Mouse (Mus musculus): Measurements from ENCODE around the gene Kif23. TPM values are rescaled to one million over a fixed set of nuclear protein-coding genes. Genes with fewer than 3 reads are reported as not detected.

The Kif23 gene
- total and polyA plus RNA-seq, 3 experiments = 0.45 to 0.68 (median 0.52) TPM

DNA sequence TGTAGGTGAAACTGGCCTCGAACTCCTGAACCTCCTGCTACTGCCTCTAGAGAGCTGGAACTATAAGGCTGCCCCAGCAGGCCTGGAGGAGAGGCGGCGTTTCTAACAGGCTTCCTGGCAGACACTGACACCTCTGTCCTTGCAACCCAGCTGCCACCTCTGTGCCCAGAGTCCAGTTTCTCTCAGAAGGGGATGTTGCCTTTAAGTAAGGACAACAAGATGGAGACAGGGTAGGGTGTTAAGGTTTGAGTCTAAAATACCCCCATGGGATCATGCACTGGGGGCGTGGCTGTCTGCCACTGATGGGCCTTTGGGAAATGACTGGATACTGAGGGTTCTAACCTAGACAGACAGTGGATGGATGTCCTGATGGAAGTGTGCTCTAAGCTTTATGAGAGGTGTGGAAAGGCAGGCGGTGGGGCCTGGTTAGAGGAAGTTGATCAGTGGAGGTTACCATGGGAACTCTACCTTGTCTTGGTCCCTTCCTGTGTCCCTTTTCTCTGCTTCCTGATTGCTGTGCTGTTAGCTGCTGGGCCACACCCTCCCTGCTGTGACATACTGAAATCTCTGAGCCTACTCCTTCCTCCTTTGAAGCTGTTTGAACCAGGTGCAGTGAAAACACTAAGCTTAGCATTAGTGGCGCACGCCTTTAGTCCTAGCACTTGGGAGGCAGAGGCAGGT is 36.5 kb upstream of the Kif23 start:
- H3K4me3 ChIP-seq = no peak overlapping the region
- no peaks in the 10 kb centered on the region for H3K27me3 ChIP-seq (ENCODE audit: control insufficient read depth, insufficient read depth, low read length)
- H3K4me1 ChIP-seq (ENCODE audit: control insufficient read depth, insufficient read depth, low read length) = no peaks in the 10 kb centered on the region
- H3K9ac ChIP-seq (ENCODE audit: low read depth, low read length) = no peak overlapping the region
- intact Hi-C loops (cut with DNase I) = loop anchor here (10.0 kb wide), 1 partner anchor 78 kb away; no protein-coding TSS in a partner anchor
- H3K27ac ChIP-seq = no peak overlapping the region
- no peaks in the 10 kb centered on the region for H3K36me3 ChIP-seq (ENCODE audit: control insufficient read depth, insufficient read depth, low read length)
- 80% methylated on average over 7 of the region's 7 CpGs for WGBS
- peak in 1 of 2 experiments; percentile 30 for DNase-seq
- H3K79me2 ChIP-seq (replicated peaks; ENCODE audit: control insufficient read depth, insufficient read depth, low read length) = no peaks in the 10 kb centered on the region
- TF ChIP-seq POLR2A (IDR thresholded peaks at IDR 0.05; ENCODE audit: insufficient read depth, low read depth, low read length) = no peak

DNA sequence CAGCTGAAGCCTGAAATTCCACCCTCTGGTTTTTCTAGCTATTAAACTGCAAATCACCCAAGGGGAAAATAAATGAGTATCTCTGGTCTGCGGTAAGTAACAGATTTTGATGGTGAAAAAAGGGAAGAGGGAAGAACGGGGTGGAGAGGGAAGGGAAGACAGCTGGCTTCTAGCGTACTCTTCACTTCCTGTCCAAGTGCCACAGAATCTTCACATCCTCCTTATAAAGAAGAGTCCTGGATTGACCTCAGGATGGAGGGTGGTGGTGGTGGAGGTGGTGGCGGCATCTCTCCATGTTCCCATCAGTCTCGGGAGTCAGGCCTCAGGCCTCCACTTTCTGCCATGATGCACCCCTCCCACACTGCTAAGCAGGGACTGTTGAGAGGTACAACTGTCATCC is 35.3 kb upstream of the Kif23 start:
- TF ChIP-seq POLR2A (IDR thresholded peaks at IDR 0.05; ENCODE audit: insufficient read depth, low read depth, low read length) (no peak), CTCF (IDR thresholded peaks at IDR 0.05) (no peak), EP300 (IDR thresholded peaks at IDR 0.05; ENCODE audit: insufficient read depth, low read depth, low read length) (no peak)
- no peak for DNase-seq
- H3K79me2 ChIP-seq (replicated peaks; ENCODE audit: control insufficient read depth, insufficient read depth, low read length) = no peaks in the 10 kb centered on the region
- no peak overlapping the region for H3K4me3 ChIP-seq
- no peaks in the 10 kb centered on the region; the same call in 1 of the 2 replicates for H3K4me1 ChIP-seq (ENCODE audit: control insufficient read depth, insufficient read depth, low read length)
- no peaks in the 10 kb centered on the region for H3K27me3 ChIP-seq (ENCODE audit: control insufficient read depth, insufficient read depth, low read length)
- H3K27ac ChIP-seq = no peak overlapping the region
- WGBS = 60% methylated on average over 5 of the region's 5 CpGs
- intact Hi-C loops (cut with DNase I) = loop anchor here (10.0 kb wide), 1 partner anchor 77 kb away; no protein-coding TSS in a partner anchor
- H3K9ac ChIP-seq (ENCODE audit: low read depth, low read length) = no peak overlapping the region
- no peaks in the 10 kb centered on the region for H3K36me3 ChIP-seq (ENCODE audit: control insufficient read depth, insufficient read depth, low read length)

GRCm38 (mm10) chr9:61979983-61980382 is 33.4 kb upstream of the Kif23 start:
- DNase-seq = no peak
- no peaks in the 10 kb centered on the region; the same call in 1 of the 2 replicates for H3K4me1 ChIP-seq (ENCODE audit: control insufficient read depth, insufficient read depth, low read length)
- H3K27me3 ChIP-seq (ENCODE audit: control insufficient read depth, insufficient read depth, low read length) = no peaks in the 10 kb centered on the region
- intact Hi-C loops (cut with DNase I) = loop anchor here (10.0 kb wide), 1 partner anchor 75 kb away; no protein-coding TSS in a partner anchor
- no peaks in the 10 kb centered on the region for H3K79me2 ChIP-seq (replicated peaks; ENCODE audit: control insufficient read depth, insufficient read depth, low read length)
- TF ChIP-seq CTCF (IDR thresholded peaks at IDR 0.05) (peak; percentile 26), POLR2A (IDR thresholded peaks at IDR 0.05; ENCODE audit: insufficient read depth, low read depth, low read length) (no peak), EP300 (IDR thresholded peaks at IDR 0.05; ENCODE audit: insufficient read depth, low read depth, low read length) (no peak)
- H3K4me3 ChIP-seq = no peak overlapping the region
- H3K27ac ChIP-seq = no peak overlapping the region
- H3K9ac ChIP-seq (ENCODE audit: low read depth, low read length) = no peak overlapping the region
- H3K36me3 ChIP-seq (ENCODE audit: control insufficient read depth, insufficient read depth, low read length) = no peaks in the 10 kb centered on the region
- WGBS = 82% methylated on average over 2 of the region's 2 CpGs

- Histone ChIP-seq H3K27me3 (ENCODE audit: control insufficient read depth, insufficient read depth, low read length) (no peaks in the 10 kb centered on the region), H3K27ac (no peak overlapping the region), H3K36me3 (ENCODE audit: control insufficient read depth, insufficient read depth, low read length) (no peaks in the 10 kb centered on the region), H3K9ac (ENCODE audit: low read depth, low read length) (no peak overlapping the region), H3K79me2 (replicated peaks; ENCODE audit: control insufficient read depth, insufficient read depth, low read length) (no peaks in the 10 kb centered on the region), H3K4me3 (no peak overlapping the region), H3K4me1 (ENCODE audit: control insufficient read depth, insufficient read depth, low read length) (no peaks in the 10 kb centered on the region; the same call in 1 of the 2 replicates)
- intact Hi-C loops (cut with DNase I) = no loop called here
- 71% methylated on average over 13 of the region's 13 CpGs for WGBS
- TF ChIP-seq CTCF (IDR thresholded peaks at IDR 0.05) (no peak), EP300 (IDR thresholded peaks at IDR 0.05; ENCODE audit: insufficient read depth, low read depth, low read length) (0 out of 2 replicates have a peak, but pooled peaks have one; percentile 19)
- DNase-seq = peak in 1 of 2 experiments; percentile 52
Observed at GRCm38 (mm10) chr9:61977258-61977945, 30.8 kb upstream of the Kif23 start.

- DNase-seq = no peak
Observed at GRCm38 (mm10) chr9:61972031-61972430, 25.5 kb upstream of the Kif23 start.

GRCm38 (mm10) chr9:61971045-61971444 is 24.5 kb upstream of the Kif23 start:
- DNase-seq = no peak
- Histone ChIP-seq H3K27me3 (ENCODE audit: control insufficient read depth, insufficient read depth, low read length) (no peaks in the 10 kb centered on the region), H3K9ac (ENCODE audit: low read depth, low read length) (no peak overlapping the region), H3K36me3 (ENCODE audit: control insufficient read depth, insufficient read depth, low read length) (no peaks in the 10 kb centered on the region), H3K4me3 (no peak overlapping the region), H3K79me2 (replicated peaks; ENCODE audit: control insufficient read depth, insufficient read depth, low read length) (no peaks in the 10 kb centered on the region), H3K4me1 (ENCODE audit: control insufficient read depth, insufficient read depth, low read length) (no peaks in the 10 kb centered on the region), H3K27ac (no peak overlapping the region)
- intact Hi-C loops (cut with DNase I) = no loop called here
- TF ChIP-seq POLR2A (IDR thresholded peaks at IDR 0.05; ENCODE audit: insufficient read depth, low read depth, low read length) = no peak
- no peak for TF ChIP-seq CTCF (IDR thresholded peaks at IDR 0.05)
- TF ChIP-seq EP300 (IDR thresholded peaks at IDR 0.05; ENCODE audit: insufficient read depth, low read depth, low read length) = no peak
- 45% methylated on average over 3 of the region's 3 CpGs for WGBS

More at GRCm38 (mm10) chr9:61972031-61972430, 25.5 kb upstream of the Kif23 start:
- H3K36me3 ChIP-seq (ENCODE audit: control insufficient read depth, insufficient read depth, low read length) = no peaks in the 10 kb centered on the region
- H3K4me3 ChIP-seq = no peak overlapping the region
- H3K27ac ChIP-seq = no peak overlapping the region
- H3K4me1 ChIP-seq (ENCODE audit: control insufficient read depth, insufficient read depth, low read length) = no peaks in the 10 kb centered on the region
- intact Hi-C loops (cut with DNase I) = no loop called here
- no peak overlapping the region for H3K9ac ChIP-seq (ENCODE audit: low read depth, low read length)
- WGBS = 73% methylated on average over 9 of the region's 9 CpGs
- no peaks in the 10 kb centered on the region for H3K27me3 ChIP-seq (ENCODE audit: control insufficient read depth, insufficient read depth, low read length)
- no peaks in the 10 kb centered on the region for H3K79me2 ChIP-seq (replicated peaks; ENCODE audit: control insufficient read depth, insufficient read depth, low read length)
- no peak for TF ChIP-seq CTCF (IDR thresholded peaks at IDR 0.05)
- no peak for TF ChIP-seq EP300 (IDR thresholded peaks at IDR 0.05; ENCODE audit: insufficient read depth, low read depth, low read length)
- TF ChIP-seq POLR2A (IDR thresholded peaks at IDR 0.05; ENCODE audit: insufficient read depth, low read depth, low read length) = no peak
